Mouse (Mus musculus) bone marrow macrophage, adult 2 months (primary cell): ENCODE data around the gene Gm11937. TPM values are rescaled to one million over a fixed set of nuclear protein-coding genes. Genes with fewer than 3 reads are reported as not detected.
"Not testable (repeated sequence)": the region's sequence is repeated elsewhere in the genome, so short reads cannot be mapped to it uniquely, and the experiment has no call there.

Experiments
- H3K27ac ChIP-seq: 2 replicates; pipeline ENCODE4 v1.5.1; 2012; ENCODE audit warnings: low read depth, low read length; ENCODE audit not compliant: insufficient read depth
- H3K4me1 ChIP-seq: 2 replicates; pipeline ENCODE4 v1.6.1; 2012; ENCODE audit warnings: low read length; ENCODE audit not compliant: control insufficient read depth, insufficient read depth
- H3K4me3 ChIP-seq: 2 replicates; pipeline ENCODE4 v1.5.1; 2012; ENCODE audit warnings: mild to moderate bottlenecking, low read length, moderate library complexity; ENCODE audit not compliant: insufficient read depth
- CTCF ChIP-seq: IDR thresholded peaks from 2 replicates; pipeline ENCODE4 v1.5.1; 2012; ENCODE audit warnings: low read depth, mild to moderate bottlenecking, low read length, moderate library complexity
- POLR2A ChIP-seq: IDR thresholded peaks from 2 replicates; pipeline ENCODE4 v1.6.1; 2012; ENCODE audit warnings: mild to moderate bottlenecking, low read depth, low read length, borderline replicate concordance
- polyA plus RNA-seq: library from polyadenylated mRNA; stranded (reverse); fragments of >200 nt; gene quantifications from 2 replicates; pipeline ENCODE4 v1.2.4, GENCODE M21; 2012; ENCODE audit not compliant: missing spikeins, insufficient read depth, insufficient read length

Gene Gm11937
- not detected in 2 replicates for polyA plus RNA-seq

GRCm38 (mm10) chr11:99610089-99610488 lies at the start of gene Gm11937:
Gene Gm11937, minus strand, starts transcription at chr11:99610189.
- H3K27ac ChIP-seq, H3K4me1 ChIP-seq, H3K4me3 ChIP-seq: not testable (repeated sequence)

GRCm38 (mm10) chr11:99659256-99659655 lies 49.3 kb upstream of the Gm11937 start:
- no peak for TF ChIP-seq CTCF
- no peak for TF ChIP-seq POLR2A
- H3K4me1 ChIP-seq, result no peaks in the 10 kb centered on the region
- H3K4me3 ChIP-seq, result no peak overlapping the region
- H3K27ac ChIP-seq, result no peak overlapping the region

DNA sequence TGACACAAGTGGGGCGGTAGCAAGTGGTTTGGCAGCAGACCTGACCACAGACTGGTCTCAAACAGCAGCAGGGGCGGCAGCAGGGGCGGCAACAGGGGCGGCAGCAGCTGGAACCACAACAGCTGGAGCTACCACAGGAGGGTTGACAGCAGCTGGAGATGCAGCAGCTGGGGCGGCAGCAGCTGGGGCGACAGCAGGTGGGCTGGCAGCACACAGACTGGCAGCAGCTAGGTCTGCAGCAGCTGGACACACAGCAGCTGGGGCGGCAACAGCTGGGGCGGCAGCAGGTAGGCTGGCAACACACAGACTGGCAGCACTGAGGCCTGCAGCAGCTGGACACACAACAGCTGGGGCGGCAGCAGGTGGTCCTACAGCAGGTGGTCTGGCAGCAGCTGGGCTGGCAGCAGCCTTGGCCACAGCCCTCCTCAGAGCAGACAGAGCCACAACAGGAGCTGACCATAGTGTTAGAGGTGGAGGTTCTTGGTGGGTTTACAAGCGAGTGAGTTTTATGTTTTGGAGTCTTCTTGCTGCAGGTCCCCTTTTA lies 48.5 kb upstream of the Gm11937 start, which contains the start of gene Gm11563:
Gene Gm11563 (minus strand): TSS at position 494 of the 544 bp plus-strand sequence.
- H3K27ac ChIP-seq, H3K4me1 ChIP-seq, H3K4me3 ChIP-seq: not testable (repeated sequence)

DNA sequence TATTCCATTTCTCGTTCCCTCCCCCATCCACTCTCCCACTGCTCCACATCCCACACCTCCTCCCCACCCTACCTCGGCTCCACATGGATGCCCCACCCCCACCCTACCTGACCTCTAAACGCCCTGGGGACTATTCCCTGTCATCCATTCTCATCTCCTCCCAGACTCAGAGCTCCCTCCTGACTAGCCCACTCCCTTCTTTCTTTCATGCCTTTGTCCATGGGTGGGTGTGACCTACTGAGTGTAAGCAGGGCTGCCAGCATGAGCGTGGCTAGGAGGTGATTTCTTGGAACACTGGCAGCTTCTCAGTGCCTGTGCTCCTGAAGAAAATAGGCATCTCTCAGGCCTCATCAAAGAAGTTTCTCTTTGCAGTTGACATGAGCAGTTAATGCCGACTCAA lies 47.1 kb upstream of the Gm11937 start:
- no peak for TF ChIP-seq POLR2A
- TF ChIP-seq CTCF, result no peak
- Histone ChIP-seq H3K4me3 (no peak overlapping the region), H3K27ac (no peak overlapping the region), H3K4me1 (no peaks in the 10 kb centered on the region)

GRCm38 (mm10) chr11:99650136-99650535 lies 40.1 kb upstream of the Gm11937 start, which contains the start of gene Gm11555:
Gene Gm11555, minus strand, starts transcription at chr11:99650236.
- Histone ChIP-seq H3K4me3 (no peak within 1 kb of the TSS), H3K27ac (no peak within 1 kb of the TSS), H3K4me1 (no peaks in the 10 kb centered on the region)
- TF ChIP-seq CTCF, result no peak
- TF ChIP-seq POLR2A, result no peak

DNA sequence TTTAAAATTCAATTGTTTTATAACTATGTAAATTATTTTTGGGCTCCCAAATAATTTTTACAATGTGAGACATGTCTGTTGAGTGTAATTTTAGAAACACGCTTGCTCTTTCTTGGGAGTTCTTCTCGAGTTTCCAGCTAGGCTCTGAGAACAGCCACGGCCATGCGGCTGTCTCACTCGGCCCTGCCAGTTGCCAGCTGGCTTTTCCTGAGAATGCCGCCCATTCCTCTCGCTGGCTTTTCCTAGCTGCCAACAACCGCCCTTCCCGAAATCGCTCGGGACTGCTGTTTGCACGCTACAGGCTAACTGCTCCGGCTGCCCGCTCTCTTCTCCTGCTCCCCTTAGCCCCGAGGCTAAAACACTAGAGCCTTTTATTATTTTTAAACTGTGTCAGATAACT lies 36.5 kb upstream of the Gm11937 start:
- no peak overlapping the region for H3K4me3 ChIP-seq

GRCm38 (mm10) chr11:99644351-99644750 lies 34.4 kb upstream of the Gm11937 start:
- TF ChIP-seq POLR2A, result no peak
- no peak for TF ChIP-seq CTCF
- no peak overlapping the region for H3K4me3 ChIP-seq
- no peak overlapping the region for H3K27ac ChIP-seq
- no peaks in the 10 kb centered on the region for H3K4me1 ChIP-seq

More for the DNA sequence above, 36.5 kb upstream of the Gm11937 start:
- Histone ChIP-seq H3K4me1 (no peaks in the 10 kb centered on the region), H3K27ac (no peak overlapping the region)
- TF ChIP-seq CTCF (no peak), POLR2A (no peak)

- H3K4me3 ChIP-seq, H3K4me1 ChIP-seq, H3K27ac ChIP-seq: not testable (repeated sequence)
Observed at GRCm38 (mm10) chr11:99643635-99644139, 33.7 kb upstream of the Gm11937 start, which contains the start of gene Krtap4-7. Gene Krtap4-7, minus strand, starts transcription at chr11:99644089.

DNA sequence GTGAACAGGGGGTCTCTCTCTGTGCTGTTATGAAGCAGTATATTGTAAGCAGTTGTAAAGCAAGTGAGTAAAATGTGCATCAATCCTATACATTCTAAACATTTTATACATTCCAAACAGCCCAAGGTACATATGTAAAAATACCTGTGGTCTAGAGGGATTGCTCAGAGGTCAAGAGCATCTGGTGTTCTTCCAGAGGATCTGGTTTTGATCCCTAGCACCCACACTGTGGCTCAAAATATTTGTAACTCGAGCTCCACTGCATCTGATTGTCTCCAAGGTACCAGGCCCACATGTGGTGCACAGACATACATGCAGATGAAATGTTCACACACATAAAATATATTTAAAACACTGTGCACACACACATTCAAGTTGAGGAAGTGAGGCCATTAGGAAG lies 30.9 kb upstream of the Gm11937 start:
- Histone ChIP-seq H3K4me1 (no peaks in the 10 kb centered on the region), H3K4me3 (no peak overlapping the region), H3K27ac (no peak overlapping the region)
- no peak for TF ChIP-seq CTCF
- TF ChIP-seq POLR2A, result no peak

GRCm38 (mm10) chr11:99637086-99637485 lies 27.1 kb upstream of the Gm11937 start:
- TF ChIP-seq POLR2A, result no peak
- no peaks in the 10 kb centered on the region for H3K4me1 ChIP-seq
- no peak overlapping the region for H3K4me3 ChIP-seq
- no peak overlapping the region for H3K27ac ChIP-seq

DNA sequence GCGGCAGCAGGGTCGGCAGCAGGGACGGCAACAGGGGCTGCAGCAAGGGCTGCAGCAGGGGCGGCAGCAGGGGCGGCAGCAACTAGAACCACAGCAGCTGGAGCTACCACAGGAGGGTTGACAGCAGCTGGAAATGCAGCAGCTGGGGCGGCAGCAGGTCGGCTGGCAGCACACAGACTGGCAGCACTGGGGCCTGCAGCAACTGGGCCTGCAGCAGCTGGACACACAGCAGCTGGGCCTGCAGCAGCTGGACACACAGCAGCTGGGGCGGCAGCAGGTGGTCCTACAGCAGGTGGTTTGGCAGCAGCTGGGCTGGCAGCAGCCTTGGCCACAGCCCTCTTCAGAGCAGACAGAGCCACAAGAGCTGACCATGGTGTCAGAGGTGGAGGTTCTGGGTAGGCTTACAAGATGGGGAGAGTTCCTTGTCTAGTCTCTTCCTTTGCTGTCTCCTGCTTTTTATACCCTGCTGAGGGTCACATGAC lies 24.7 kb upstream of the Gm11937 start, which contains the start of gene Krtap4-2:
Gene Krtap4-2 (minus strand): TSS at position 432 of the 482 bp plus-strand sequence.
- Histone ChIP-seq H3K27ac (no peak within 1 kb of the TSS), H3K4me3 (no peak within 1 kb of the TSS), H3K4me1 (no peaks in the 10 kb centered on the region)
- no peak for TF ChIP-seq CTCF
- TF ChIP-seq POLR2A, result no peak

GRCm38 (mm10) chr11:99633293-99633692 lies 23.3 kb upstream of the Gm11937 start:
- no peak for TF ChIP-seq POLR2A
- TF ChIP-seq CTCF, result no peak
- H3K27ac ChIP-seq, result no peak overlapping the region
- H3K4me1 ChIP-seq, result no peaks in the 10 kb centered on the region
- H3K4me3 ChIP-seq, result no peak overlapping the region
